Mouse (Mus musculus) hindbrain, postnatal 0 days (tissue): Measurements from ENCODE around the gene Lyg1. TPM values are rescaled to one million over a fixed set of nuclear protein-coding genes. Genes with fewer than 3 reads are reported as not detected.
"Not testable (repeated sequence)": the region's sequence is repeated elsewhere in the genome, so short reads cannot be mapped to it uniquely, and the experiment has no call there.

ENCODE experiments used
- ATAC-seq: fragments of 200-750 bp; cut with Nextera tagmentation; 2 replicates; pipeline ENCODE4 v1.8.0; 2017; ENCODE audit warnings: mild to moderate bottlenecking, moderate TSS enrichment, moderate library complexity
- DNase-seq: peaks from one replicate; pipeline ENCODE4 v3.0.0-alpha.2; 2015; ENCODE audit warnings: low spot score
- H3K27ac ChIP-seq: fragments of 300-500 bp; sonication (generic); 2 replicates; pipeline ENCODE4 v1.5.1; 2014; ENCODE audit warnings: mild to moderate bottlenecking
- H3K27me3 ChIP-seq: fragments of 300-500 bp; sonication (generic); 2 replicates; pipeline ENCODE4 v1.6.1; 2014; ENCODE audit warnings: low read length, mixed read lengths; ENCODE audit not compliant: insufficient read depth
- H3K36me3 ChIP-seq: fragments of 300-500 bp; sonication (generic); 2 replicates; pipeline ENCODE4 v1.6.1; 2014; ENCODE audit warnings: low read length, mixed read lengths; ENCODE audit not compliant: insufficient read depth
- H3K4me1 ChIP-seq: fragments of 300-500 bp; sonication (generic); 2 replicates; pipeline ENCODE4 v1.6.1; 2014; ENCODE audit warnings: antibody characterized with exemption, low read length, mixed read lengths; ENCODE audit not compliant: insufficient read depth
- H3K4me2 ChIP-seq: fragments of 300-500 bp; sonication (generic); 2 replicates; pipeline ENCODE4 v1.6.1; 2014; ENCODE audit warnings: low read depth, mild to moderate bottlenecking, low read length, moderate library complexity, mixed read lengths
- H3K4me3 ChIP-seq: fragments of 300-500 bp; sonication (generic); 2 replicates; pipeline ENCODE4 v1.5.1; 2014; ENCODE audit warnings: low read length
- H3K9ac ChIP-seq: fragments of 300-500 bp; sonication (generic); replicated peaks from 2 replicates; pipeline ENCODE4 v1.6.1; 2014; ENCODE audit warnings: mild to moderate bottlenecking, low read length, moderate library complexity, mixed read lengths
- H3K9me3 ChIP-seq: fragments of 300-500 bp; sonication (generic); 2 replicates; pipeline ENCODE4 v1.6.1; 2016; ENCODE audit warnings: low read length, mixed read lengths
- CTCF ChIP-seq: IDR thresholded peaks from 2 replicates; pipeline ENCODE4 v1.5.1; 2016; ENCODE audit warnings: antibody characterized with exemption, control low read depth, low read depth
- WGBS: fragments of 180-500 bp; shearing (Covaris S2); extraction: QIAGEN DNeasy Blood & Tissue Kit; methylation state at CpG from one replicate; pipeline ENCODE4 v1.1.7; 2014; 5-methylcytosine and 5-hydroxymethylcytosine counted together
- polyA plus RNA-seq: library from polyadenylated mRNA; unstranded; fragments of >200 nt; fragmentation: Nextera tagmentation; extraction: Ambion mirVana; gene quantifications from 2 replicates; pipeline ENCODE4 v1.2.1, GENCODE M21; 2015
- total RNA-seq: library from RNA; depleted of rRNA; stranded (reverse); fragments of >200 nt; gene quantifications from 2 replicates; pipeline ENCODE4 v1.2.3, GENCODE M21; 2014

Lyg1 gene
- total and polyA plus RNA-seq, 2 experiments from 2014 or later = not detected

- no peaks in the 10 kb centered on the region for H3K27me3 ChIP-seq
- peak within 1 kb of the TSS; percentile 90 for H3K9ac ChIP-seq
- peak within 1 kb of the TSS; percentile 96 for H3K27ac ChIP-seq
- H3K9me3 ChIP-seq = no peaks in the 10 kb centered on the region
- H3K4me3 ChIP-seq = peak within 1 kb of the TSS; percentile 95
- ATAC-seq (peak; percentile 94), DNase-seq (peak; percentile 98)
- H3K4me1 ChIP-seq = peaks cover 12% of the 10 kb centered on the region
- 1% methylated on average over 50 of the region's 50 CpGs for WGBS
- peak; percentile 65 for TF ChIP-seq CTCF
- peaks cover 21% of the 10 kb centered on the region for H3K36me3 ChIP-seq
- H3K4me2 ChIP-seq = peak within 1 kb of the TSS; percentile 87
Observed at GRCm38 (mm10) chr1:37997867-37998266, 40.3 kb upstream of the Lyg1 start, which contains the start of the genes Txndc9 and Eif5b. TSS of gene Txndc9 (minus strand) at chr1:37997893. TSS of gene Eif5b (plus strand) at chr1:37998010.

DNA sequence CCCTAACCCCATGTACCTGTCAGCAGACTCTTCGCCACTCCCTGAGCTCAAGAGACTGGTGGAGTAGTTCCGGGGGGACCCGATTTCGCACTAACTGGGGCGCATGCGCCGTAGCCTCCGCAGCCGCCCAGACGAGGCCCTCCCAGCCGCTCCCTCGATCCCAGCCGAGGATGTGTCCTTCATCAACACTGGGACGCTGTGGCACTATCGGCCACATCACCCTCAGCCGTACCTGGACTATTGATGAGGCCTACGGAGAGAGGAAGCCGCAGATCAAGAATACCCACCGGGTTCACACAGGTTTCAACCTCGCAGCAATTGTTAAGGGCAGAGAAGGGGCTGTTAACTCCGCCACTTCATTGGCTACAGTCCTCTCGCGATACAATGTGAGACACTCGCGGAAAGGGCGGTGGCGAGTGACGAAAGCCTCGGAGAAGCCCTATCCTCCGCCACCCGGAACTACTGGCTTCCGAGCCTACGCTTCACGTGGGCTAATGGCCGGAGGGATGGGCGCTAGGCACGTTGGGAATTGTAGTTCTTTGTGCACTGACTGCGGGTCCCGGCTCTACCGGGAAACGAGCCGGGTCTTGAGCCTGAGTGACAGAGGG lies 39.4 kb upstream of the Lyg1 start:
- Histone ChIP-seq H3K27me3 (no peaks in the 10 kb centered on the region), H3K4me2 (peak overlapping the region; percentile 87), H3K9me3 (no peaks in the 10 kb centered on the region), H3K36me3 (peaks cover 29% of the 10 kb centered on the region), H3K4me3 (peak overlapping the region; percentile 95), H3K4me1 (peaks cover 12% of the 10 kb centered on the region), H3K27ac (peak overlapping the region; percentile 96), H3K9ac (peak overlapping the region; percentile 90)
- under 1% methylated on average over 42 of the region's 42 CpGs for WGBS
- DNase-seq (peak; percentile 100), ATAC-seq (peak; percentile 97)
- TF ChIP-seq CTCF = no peak

DNA sequence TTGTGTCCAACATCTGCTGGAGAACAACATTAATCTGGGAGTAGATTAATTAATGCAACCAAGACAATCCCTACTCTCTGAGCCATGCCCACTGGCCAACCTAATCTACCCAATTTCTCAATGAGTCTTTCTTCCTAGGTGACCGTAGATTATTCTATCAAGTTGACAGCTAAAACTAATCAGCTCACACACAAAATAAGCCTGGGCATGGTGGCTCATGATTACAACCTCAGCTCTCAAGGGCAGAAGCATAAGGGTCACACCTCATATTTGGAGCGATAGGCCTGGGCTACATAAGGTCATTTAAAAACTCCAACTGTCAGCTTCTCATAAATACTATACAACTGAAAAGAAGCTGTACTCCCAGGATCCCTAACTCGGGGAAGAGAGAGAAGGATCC lies 38.7 kb upstream of the Lyg1 start:
- no peak for TF ChIP-seq CTCF
- DNase-seq (no peak), ATAC-seq (no peak)
- peak overlapping the region; percentile 96; the same call in 1 of the 2 replicates for H3K27ac ChIP-seq
- 41% methylated on average over 3 of the region's 3 CpGs for WGBS
- peak overlapping the region; percentile 95 for H3K4me3 ChIP-seq
- peak overlapping the region; percentile 90 for H3K9ac ChIP-seq
- no peaks in the 10 kb centered on the region for H3K27me3 ChIP-seq
- H3K4me2 ChIP-seq = peak overlapping the region; percentile 87
- peaks cover 35% of the 10 kb centered on the region for H3K36me3 ChIP-seq
- H3K9me3 ChIP-seq = no peaks in the 10 kb centered on the region
- H3K4me1 ChIP-seq = peaks cover 12% of the 10 kb centered on the region

- Histone ChIP-seq H3K27me3 (no peaks in the 10 kb centered on the region), H3K4me3 (no peak overlapping the region), H3K4me2 (no peak overlapping the region), H3K4me1 (no peaks in the 10 kb centered on the region), H3K27ac (no peak overlapping the region), H3K9me3 (no peaks in the 10 kb centered on the region), H3K9ac (no peak overlapping the region), H3K36me3 (peaks cover 59% of the 10 kb centered on the region)
- ATAC-seq = no peak
- WGBS = 92% methylated on average over 5 of the region's 5 CpGs
- TF ChIP-seq CTCF = no peak
- DNase-seq = no peak
Observed at GRCm38 (mm10) chr1:37987856-37988255, 30.3 kb upstream of the Lyg1 start.

- Histone ChIP-seq H3K4me3 (no peak overlapping the region), H3K4me2 (no peak overlapping the region), H3K4me1 (no peaks in the 10 kb centered on the region), H3K9ac (no peak overlapping the region), H3K27me3 (no peaks in the 10 kb centered on the region), H3K9me3 (no peaks in the 10 kb centered on the region), H3K27ac (no peak overlapping the region), H3K36me3 (peaks cover 41% of the 10 kb centered on the region)
- peak; percentile 85 for TF ChIP-seq CTCF
- DNase-seq (peak; percentile 74), ATAC-seq (0 out of 2 replicates have a peak, but pooled peaks have one; percentile 32)
- WGBS = 85% methylated on average over 9 of the region's 9 CpGs
Observed at GRCm38 (mm10) chr1:37985764-37986323, 28.3 kb upstream of the Lyg1 start.

- no peak overlapping the region for H3K4me3 ChIP-seq
- no peak for TF ChIP-seq CTCF
- ATAC-seq (no peak), DNase-seq (no peak)
- no peaks in the 10 kb centered on the region for H3K4me1 ChIP-seq
- no peaks in the 10 kb centered on the region for H3K9me3 ChIP-seq
- H3K9ac ChIP-seq = no peak overlapping the region
- 93% methylated on average over 1 of the region's 1 CpGs for WGBS
- peaks cover 27% of the 10 kb centered on the region for H3K36me3 ChIP-seq
- no peaks in the 10 kb centered on the region for H3K27me3 ChIP-seq
- no peak overlapping the region for H3K4me2 ChIP-seq
- no peak overlapping the region for H3K27ac ChIP-seq
Observed at GRCm38 (mm10) chr1:37984326-37984725, 26.8 kb upstream of the Lyg1 start.

DNA sequence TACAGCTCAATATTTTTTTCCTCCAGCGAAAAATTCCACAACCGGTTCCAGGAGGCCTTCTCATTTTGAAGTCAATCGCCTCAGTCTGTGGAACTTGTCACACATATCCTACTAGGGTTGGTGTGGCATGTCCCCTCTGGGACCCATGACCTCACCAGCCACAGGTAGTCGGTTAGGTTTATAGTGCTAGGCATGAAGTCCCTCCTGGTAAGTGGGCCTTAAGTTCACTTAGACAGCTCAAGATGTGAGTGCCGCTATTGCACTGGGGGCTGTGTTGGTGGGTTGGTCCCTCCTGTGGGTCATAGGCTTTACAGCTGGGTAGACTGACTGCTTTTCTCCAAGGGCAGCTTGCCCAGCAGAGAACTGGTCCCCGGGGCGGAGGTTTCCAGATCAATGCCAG lies 19.7 kb upstream of the Lyg1 start:
- H3K36me3 ChIP-seq = no peaks in the 10 kb centered on the region
- H3K9ac ChIP-seq = no peak overlapping the region
- H3K4me3 ChIP-seq = no peak overlapping the region
- H3K9me3 ChIP-seq = no peaks in the 10 kb centered on the region
- WGBS = 88% methylated on average over 7 of the region's 7 CpGs
- no peak overlapping the region for H3K27ac ChIP-seq
- no peaks in the 10 kb centered on the region for H3K4me1 ChIP-seq
- ATAC-seq = no peak
- no peaks in the 10 kb centered on the region for H3K27me3 ChIP-seq
- DNase-seq = no peak
- no peak overlapping the region for H3K4me2 ChIP-seq
- no peak for TF ChIP-seq CTCF

DNA sequence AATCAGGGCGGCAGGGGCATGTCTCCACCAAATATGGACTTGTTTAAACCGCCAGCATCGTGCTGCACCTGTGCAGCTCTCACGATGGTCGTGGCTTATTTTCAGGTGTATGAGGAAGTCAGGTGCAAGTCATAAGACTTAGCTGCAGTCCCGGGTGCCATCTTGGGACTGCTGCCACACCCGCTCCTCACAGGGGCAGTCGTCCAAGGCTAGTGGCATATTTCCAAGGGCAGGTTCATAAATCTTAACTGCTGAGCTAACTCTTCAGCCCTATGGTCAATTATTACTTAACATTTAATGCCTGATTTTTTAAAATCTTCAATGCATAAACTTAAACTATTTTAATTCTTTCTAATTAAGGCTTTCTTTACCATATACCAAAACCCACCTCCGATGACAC lies 19.1 kb upstream of the Lyg1 start:
- H3K27ac ChIP-seq, H3K36me3 ChIP-seq, H3K4me1 ChIP-seq, H3K4me3 ChIP-seq, H3K4me2 ChIP-seq, H3K27me3 ChIP-seq, ATAC-seq, H3K9ac ChIP-seq, DNase-seq, H3K9me3 ChIP-seq: not testable (repeated sequence)
- WGBS = 68% methylated on average over 9 of the region's 9 CpGs
